Mouse (Mus musculus) testis, adult 2 months (tissue): ENCODE results near the gene Zbtb38.

ENCODE experiments used
- CTCF ChIP-seq: fragments of 200-500 bp; IDR thresholded peaks from 2 replicates; pipeline ENCODE4 v1.5.1; 2012; ENCODE audit warnings: low read depth, mild to moderate bottlenecking, inconsistent platforms, low read length, moderate library complexity; ENCODE audit not compliant: control insufficient read depth, insufficient read depth, insufficient replicate concordance
- POLR2A ChIP-seq: fragments of 200-500 bp; IDR thresholded peaks from 2 replicates; pipeline ENCODE4 v1.6.1; 2012; ENCODE audit warnings: low read depth, mild to moderate bottlenecking, inconsistent platforms, low read length, moderate library complexity; ENCODE audit not compliant: control insufficient read depth

GRCm38 (mm10) chr9:96712045-96712444, 40.6 kb downstream of the Zbtb38 start:
- TF ChIP-seq CTCF, result no peak
- TF ChIP-seq POLR2A, result no peak
